Mouse (Mus musculus) liver, postnatal 0 days (tissue): ENCODE data around the gene Kif5c.

ENCODE experiments used
- CTCF ChIP-seq: sonication (generic); IDR thresholded peaks from 2 replicates; pipeline ENCODE4 v1.5.1; 2016; ENCODE audit warnings: antibody characterized with exemption, low read depth
- EP300 ChIP-seq: IDR thresholded peaks from 2 replicates; pipeline ENCODE4 v1.6.1; 2016; ENCODE audit warnings: antibody characterized with exemption, low read depth, mild to moderate bottlenecking

DNA sequence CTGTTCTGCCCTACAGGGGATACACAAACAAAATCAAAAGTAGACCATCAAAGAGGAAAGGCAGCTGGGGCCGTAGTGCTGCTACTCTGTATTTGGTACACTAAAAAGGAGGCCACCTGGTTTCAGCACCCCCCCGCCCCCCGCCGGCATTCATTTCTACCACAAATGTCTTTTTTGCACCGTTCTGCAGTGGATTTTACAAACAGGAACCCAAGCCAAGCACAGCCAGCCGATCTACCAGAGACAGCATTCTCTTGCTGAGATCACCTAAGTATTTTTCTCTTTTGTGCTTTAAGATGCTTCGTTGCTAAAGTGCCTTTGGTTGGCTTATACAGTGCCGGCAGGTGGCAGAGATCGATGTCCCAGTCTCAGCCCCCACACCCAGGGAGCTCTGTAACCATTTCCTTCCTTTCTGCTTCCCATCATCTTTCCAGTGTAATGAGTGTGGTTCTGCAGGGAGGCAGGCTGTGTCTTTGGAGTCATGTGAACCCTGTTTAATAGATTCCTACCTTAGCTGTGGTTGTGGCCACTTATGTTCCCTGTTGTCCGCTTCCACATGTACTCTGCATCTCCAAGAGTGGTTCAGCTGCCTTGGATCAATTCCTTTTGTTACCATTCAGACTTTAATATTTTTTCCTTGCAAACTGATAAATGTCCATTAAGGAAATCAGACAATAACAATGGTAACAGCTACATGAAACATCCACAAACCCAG, 110.0 kb downstream of the Kif5c start:
- TF ChIP-seq CTCF (no peak), EP300 (no peak)
